Mouse (Mus musculus) CD4-positive, CD25-positive, alpha-beta regulatory T cell, adult 2 months (primary cell): ENCODE results near the gene Ccdc155.

Source experiments
- DNase-seq: peaks from one replicate; pipeline ENCODE4 v3.0.0-alpha.2; 2012; ENCODE audit warnings: low read depth, low spot score

Gene Ccdc155

GRCm38 (mm10) chr7:45191161-45191560, 13.5 kb downstream of the Ccdc155 start:
- no peak for DNase-seq

- no peak for DNase-seq
Observed at GRCm38 (mm10) chr7:45190186-45190585, 14.5 kb downstream of the Ccdc155 start.

GRCm38 (mm10) chr7:45189600-45189999, 15.1 kb downstream of the Ccdc155 start:
- DNase-seq, result no peak

GRCm38 (mm10) chr7:45185921-45186320, 18.8 kb downstream of the Ccdc155 start:
- DNase-seq, result no peak

- no peak for DNase-seq
Observed at GRCm38 (mm10) chr7:45183672-45184071, 21.0 kb downstream of the Ccdc155 start.

- DNase-seq, result no peak
Observed at GRCm38 (mm10) chr7:45182606-45183005, 22.1 kb downstream of the Ccdc155 start.

GRCm38 (mm10) chr7:45182199-45182601, 22.5 kb downstream of the Ccdc155 start:
- DNase-seq, result peak; percentile 86

GRCm38 (mm10) chr7:45181540-45181939, 23.2 kb downstream of the Ccdc155 start:
- DNase-seq, result no peak

GRCm38 (mm10) chr7:45180896-45181477, 23.7 kb downstream of the Ccdc155 start, which contains the start of gene Pth2:
TSS of gene Pth2 (plus strand) at chr7:45180995.
- DNase-seq, result no peak

GRCm38 (mm10) chr7:45179469-45179868, 25.2 kb downstream of the Ccdc155 start, which contains the start of gene Gfy:
TSS of gene Gfy (minus strand) at chr7:45179569.
- DNase-seq, result no peak

- DNase-seq, result peak; percentile 40
Observed at GRCm38 (mm10) chr7:45178550-45178949, 26.1 kb downstream of the Ccdc155 start.

GRCm38 (mm10) chr7:45176356-45176755, 28.3 kb downstream of the Ccdc155 start:
- DNase-seq, result no peak

GRCm38 (mm10) chr7:45175929-45176328, 28.8 kb downstream of the Ccdc155 start:
- DNase-seq, result no peak

GRCm38 (mm10) chr7:45175398-45175797, 29.3 kb downstream of the Ccdc155 start:
- no peak for DNase-seq

GRCm38 (mm10) chr7:45174567-45175280, 30.0 kb downstream of the Ccdc155 start:
- DNase-seq, result no peak

- peak; percentile 78 for DNase-seq
Observed at GRCm38 (mm10) chr7:45173772-45174171, 30.9 kb downstream of the Ccdc155 start.

- peak; percentile 68 for DNase-seq
Observed at GRCm38 (mm10) chr7:45172974-45173373, 31.7 kb downstream of the Ccdc155 start.

GRCm38 (mm10) chr7:45169495-45169894, 35.2 kb downstream of the Ccdc155 start:
- no peak for DNase-seq

GRCm38 (mm10) chr7:45168656-45169055, 36.0 kb downstream of the Ccdc155 start:
- DNase-seq, result no peak

- no peak for DNase-seq
Observed at GRCm38 (mm10) chr7:45167761-45168445, 36.8 kb downstream of the Ccdc155 start.

GRCm38 (mm10) chr7:45166950-45167401, 37.7 kb downstream of the Ccdc155 start:
- no peak for DNase-seq

GRCm38 (mm10) chr7:45165701-45166100, 39.0 kb downstream of the Ccdc155 start:
- no peak for DNase-seq
